Mouse (Mus musculus): Measurements from ENCODE around the gene Olfr1163. TPM values are rescaled to one million over a fixed set of nuclear protein-coding genes. Genes with fewer than 3 reads are reported as not detected.

Olfr1163 gene
- not detected in 2 replicates for polyA plus RNA-seq (2015; fragmentation: Nextera tagmentation; extraction: Ambion mirVana)

GRCm38 (mm10) chr2:88071730-88072129 lies at the start of gene Olfr1163:
Gene Olfr1163, minus strand, starts transcription at chr2:88071830.

GRCm38 (mm10) chr2:88093866-88094265 lies 22.2 kb upstream of the Olfr1163 start, which contains the start of gene Olfr1164:
Gene Olfr1164, minus strand, starts transcription at chr2:88093966.

GRCm38 (mm10) chr2:88051029-88051428 lies 20.6 kb downstream of the Olfr1163 start, which contains the start of gene Olfr1162:
Gene Olfr1162, minus strand, starts transcription at chr2:88051129.

GRCm38 (mm10) chr2:88037599-88037998 lies 34.0 kb downstream of the Olfr1163 start, which contains the start of gene Olfr73:
Gene Olfr73, minus strand, starts transcription at chr2:88037699.

GRCm38 (mm10) chr2:88022474-88022873 lies 49.2 kb downstream of the Olfr1163 start, which contains the start of gene Olfr1161:
Gene Olfr1161, plus strand, starts transcription at chr2:88022774.

Other genes starting within 250 kb of the Olfr1163 start
- not detected in 2 replicates for gene Olfr1148, start 241.3 kb downstream of the Olfr1163 start, polyA plus RNA-seq (2015; fragmentation: Nextera tagmentation; extraction: Ambion mirVana)
- gene Olfr1150-ps1, start 227.8 kb downstream of the Olfr1163 start, polyA plus RNA-seq (2015; fragmentation: Nextera tagmentation; extraction: Ambion mirVana): not detected in 2 replicates
- not detected in 2 replicates for gene Olfr1151, start 216.0 kb downstream of the Olfr1163 start, polyA plus RNA-seq (2015; fragmentation: Nextera tagmentation; extraction: Ambion mirVana)
- gene Olfr1152, start 205.3 kb downstream of the Olfr1163 start, polyA plus RNA-seq (2015; fragmentation: Nextera tagmentation; extraction: Ambion mirVana): 0.02 TPM in 1 of 2 replicates, not detected in the other
- not detected in 2 replicates for gene Olfr1153, start 176.9 kb downstream of the Olfr1163 start, polyA plus RNA-seq (2015; fragmentation: Nextera tagmentation; extraction: Ambion mirVana)
- gene Olfr1154, start 166.7 kb downstream of the Olfr1163 start, polyA plus RNA-seq (2015; fragmentation: Nextera tagmentation; extraction: Ambion mirVana): not detected in 2 replicates
- not detected in 2 replicates for gene Olfr1155, start 126.7 kb downstream of the Olfr1163 start, polyA plus RNA-seq (2015; fragmentation: Nextera tagmentation; extraction: Ambion mirVana)
- not detected in 2 replicates for gene Olfr1156, start 118.7 kb downstream of the Olfr1163 start, polyA plus RNA-seq (2015; fragmentation: Nextera tagmentation; extraction: Ambion mirVana)
- gene Olfr1157, start 103.5 kb downstream of the Olfr1163 start, polyA plus RNA-seq (2015; fragmentation: Nextera tagmentation; extraction: Ambion mirVana): not detected in 2 replicates
- gene Olfr74, start 97.2 kb downstream of the Olfr1163 start, polyA plus RNA-seq (2015; fragmentation: Nextera tagmentation; extraction: Ambion mirVana): not detected in 2 replicates
- not detected in 2 replicates for gene Olfr1158, start 81.7 kb downstream of the Olfr1163 start, polyA plus RNA-seq (2015; fragmentation: Nextera tagmentation; extraction: Ambion mirVana)
- not detected in 2 replicates for gene Olfr1160, start 63.6 kb downstream of the Olfr1163 start, polyA plus RNA-seq (2015; fragmentation: Nextera tagmentation; extraction: Ambion mirVana)
- gene Olfr1161, start 49.1 kb downstream of the Olfr1163 start, polyA plus RNA-seq (2015; fragmentation: Nextera tagmentation; extraction: Ambion mirVana): not detected in 2 replicates
- gene Olfr73, start 34.1 kb downstream of the Olfr1163 start, polyA plus RNA-seq (2015; fragmentation: Nextera tagmentation; extraction: Ambion mirVana): not detected in 2 replicates
- gene Olfr1162, start 20.7 kb downstream of the Olfr1163 start, polyA plus RNA-seq (2015; fragmentation: Nextera tagmentation; extraction: Ambion mirVana): not detected in 2 replicates
- gene Olfr1164, start 22.1 kb upstream of the Olfr1163 start, polyA plus RNA-seq (2015; fragmentation: Nextera tagmentation; extraction: Ambion mirVana): not detected in 2 replicates
- gene Olfr1166, start 56.4 kb upstream of the Olfr1163 start, polyA plus RNA-seq (2015; fragmentation: Nextera tagmentation; extraction: Ambion mirVana): not detected in 2 replicates
- gene Olfr1167, start 83.4 kb upstream of the Olfr1163 start, polyA plus RNA-seq (2015; fragmentation: Nextera tagmentation; extraction: Ambion mirVana): not detected in 2 replicates
- not detected in 2 replicates for gene Olfr1168, start 110.0 kb upstream of the Olfr1163 start, polyA plus RNA-seq (2015; fragmentation: Nextera tagmentation; extraction: Ambion mirVana)
- not detected in 2 replicates for gene Olfr1170, start 156.5 kb upstream of the Olfr1163 start, polyA plus RNA-seq (2015; fragmentation: Nextera tagmentation; extraction: Ambion mirVana)
- not detected in 2 replicates for gene Olfr1173, start 208.0 kb upstream of the Olfr1163 start, polyA plus RNA-seq (2015; fragmentation: Nextera tagmentation; extraction: Ambion mirVana)
- gene Olfr1174-ps, start 243.3 kb upstream of the Olfr1163 start, polyA plus RNA-seq (2015; fragmentation: Nextera tagmentation; extraction: Ambion mirVana): not detected in 2 replicates